Mouse (Mus musculus) neutrophil, adult 5-6 weeks (primary cell): ENCODE results near the gene Zfp827. TPM values are rescaled to one million over a fixed set of nuclear protein-coding genes. Genes with fewer than 3 reads are reported as not detected.
A peak's percentile ranks its signal among the peaks of the same experiment; 100 is the strongest.

ENCODE experiments used
- ATAC-seq: fragments of 151-379, 151-347 bp; 2 replicates; pipeline ENCODE4 v1.8.0; 2017; ENCODE audit warnings: mild to moderate bottlenecking, moderate TSS enrichment; ENCODE audit not compliant: insufficient number of reproducible peaks, poor library complexity, low FRiP score, severe bottlenecking; ENCODE audit errors: extremely low read depth
- total RNA-seq: library from RNA; stranded (forward); fragments of 200-1000 nt; gene quantifications from 2 replicates; pipeline ENCODE4 v1.2.3, GENCODE M21; 2017

Gene Zfp827
- total RNA-seq, 1 experiment from 2014 or later, result 4.1 TPM

DNA sequence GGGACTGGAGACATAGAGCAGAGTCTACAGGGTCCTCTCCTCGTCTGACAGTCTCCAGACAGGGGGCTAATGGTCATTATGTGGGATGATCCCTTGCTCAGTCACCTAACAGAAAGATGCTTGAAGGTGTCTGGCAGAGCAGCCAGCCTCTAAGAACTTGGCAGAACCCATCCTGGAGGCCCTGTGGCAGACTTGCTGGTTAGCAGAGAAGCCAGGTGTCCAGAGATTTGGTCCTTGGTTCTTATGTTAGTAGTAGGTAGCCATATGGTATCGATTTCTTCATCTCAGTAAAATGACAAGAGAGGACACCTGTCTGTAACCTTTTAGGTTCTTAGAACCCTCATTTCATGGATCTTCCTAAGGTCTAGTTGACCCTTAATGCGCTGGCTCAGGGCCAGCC is 28.9 kb downstream of the Zfp827 start:
- ATAC-seq, result no peak

- 0 out of 2 replicates have a peak, but pooled peaks have one; percentile 21 for ATAC-seq
Measured at GRCm38 (mm10) chr8:79059361-79059760, 31.1 kb downstream of the Zfp827 start.

DNA sequence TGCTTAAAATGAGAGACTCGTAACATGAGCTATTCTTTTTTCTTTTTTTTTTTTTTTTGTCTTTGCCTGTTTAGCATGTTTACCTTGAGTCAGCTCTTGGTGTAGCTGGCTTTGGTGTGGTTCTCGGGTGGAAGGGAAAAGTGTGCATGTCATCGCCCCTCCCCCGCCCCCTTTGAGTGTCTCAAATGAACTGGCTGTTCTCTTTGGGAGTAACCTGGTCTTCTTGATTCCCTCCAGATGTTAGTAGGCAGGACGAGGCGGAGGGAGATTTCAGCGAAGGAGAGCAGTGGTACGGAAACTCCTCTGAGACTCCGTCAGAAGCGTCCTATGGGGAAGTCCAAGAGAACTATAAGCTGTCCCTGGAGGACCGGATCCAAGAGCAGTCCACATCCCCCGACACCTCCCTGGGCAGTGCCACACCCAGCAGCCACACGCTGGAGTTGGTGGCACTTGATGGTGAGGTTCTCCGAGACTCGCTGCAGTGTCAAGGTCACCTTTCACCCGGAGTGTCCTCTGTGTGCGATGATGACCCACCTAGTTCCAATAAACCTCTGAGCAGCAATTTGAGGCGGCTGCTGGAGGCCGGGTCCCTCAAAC is 31.9 kb downstream of the Zfp827 start:
- no peak for ATAC-seq

GRCm38 (mm10) chr8:79065924-79066323 is 37.7 kb downstream of the Zfp827 start:
- ATAC-seq, result no peak

DNA sequence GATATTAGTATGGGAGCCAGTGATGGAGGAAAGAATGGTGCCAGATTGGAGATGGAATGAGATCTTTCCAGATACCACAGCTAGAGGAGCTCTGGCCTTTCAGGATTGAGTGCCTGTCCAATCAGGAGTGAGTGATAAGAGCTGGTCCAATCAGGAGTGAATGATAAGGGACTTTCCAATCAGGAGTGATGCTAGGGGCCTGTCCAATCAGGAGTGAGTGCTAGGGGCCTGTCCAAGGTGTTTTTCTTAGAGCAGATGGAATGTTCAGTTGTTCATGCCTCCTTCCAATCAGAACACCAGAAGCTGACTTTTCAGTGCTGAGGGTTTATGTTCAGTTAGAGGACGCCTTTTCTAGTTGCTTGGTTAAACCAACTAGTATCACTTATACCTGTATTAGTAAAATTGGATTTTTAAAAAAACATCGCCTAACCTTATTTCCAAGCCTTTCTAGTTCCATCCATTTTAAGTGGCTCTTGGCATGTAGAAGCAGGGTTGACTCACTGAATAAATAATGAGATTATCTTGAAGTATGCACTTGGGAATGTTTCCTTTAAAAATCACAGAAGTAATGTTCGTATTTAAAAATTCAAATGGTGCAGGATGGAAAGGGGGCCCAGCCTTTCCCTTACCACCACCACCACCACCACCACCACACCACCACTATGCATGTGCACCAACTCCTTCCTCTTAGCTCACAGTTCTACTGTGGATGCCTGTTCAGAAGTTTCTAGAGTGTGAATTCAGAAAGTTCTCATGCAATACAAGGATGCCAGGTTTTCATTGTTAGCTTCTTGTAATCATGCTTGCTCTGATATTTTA is 39.8 kb downstream of the Zfp827 start:
- no peak for ATAC-seq

GRCm38 (mm10) chr8:79073311-79073710 is 45.1 kb downstream of the Zfp827 start:
- ATAC-seq, result no peak

GRCm38 (mm10) chr8:79074986-79075385 is 46.7 kb downstream of the Zfp827 start:
- no peak for ATAC-seq

GRCm38 (mm10) chr8:79077256-79077655 is 49.0 kb downstream of the Zfp827 start:
- no peak for ATAC-seq

DNA sequence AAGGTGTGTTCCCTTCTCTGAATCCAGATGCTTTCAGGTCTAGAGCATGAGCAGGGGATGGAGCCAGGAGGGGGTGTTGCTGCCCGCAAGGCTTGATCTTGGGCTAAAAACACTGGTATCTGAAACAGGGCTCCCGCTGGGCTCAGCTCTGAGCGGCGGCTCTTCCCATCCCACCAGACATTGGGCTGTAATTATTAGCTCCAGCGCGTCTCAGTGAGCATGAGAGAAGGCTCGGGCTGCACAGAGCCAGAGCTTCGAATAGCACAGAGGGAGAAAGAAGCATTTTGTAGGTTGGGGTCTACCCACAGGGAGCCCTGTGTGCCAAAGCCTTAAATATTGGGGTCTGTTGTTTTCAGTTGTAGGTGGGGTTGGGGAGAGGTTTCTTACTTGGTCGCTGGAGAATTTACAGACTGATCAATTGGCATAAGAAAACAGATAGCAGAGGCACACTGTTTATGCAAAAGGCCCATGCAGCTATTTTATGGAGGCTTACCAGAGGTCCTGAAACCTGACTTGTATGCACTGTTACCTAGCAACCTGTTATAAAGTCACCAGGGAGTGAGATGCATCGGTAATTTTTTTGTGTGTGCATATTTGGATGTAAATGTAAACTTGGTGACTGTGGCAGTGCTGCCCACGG is 50.4 kb downstream of the Zfp827 start:
- no peak for ATAC-seq

GRCm38 (mm10) chr8:79079196-79079561 is 50.9 kb downstream of the Zfp827 start:
- ATAC-seq, result no peak

- ATAC-seq, result no peak
Measured at GRCm38 (mm10) chr8:79080096-79080739, 52.0 kb downstream of the Zfp827 start.

DNA sequence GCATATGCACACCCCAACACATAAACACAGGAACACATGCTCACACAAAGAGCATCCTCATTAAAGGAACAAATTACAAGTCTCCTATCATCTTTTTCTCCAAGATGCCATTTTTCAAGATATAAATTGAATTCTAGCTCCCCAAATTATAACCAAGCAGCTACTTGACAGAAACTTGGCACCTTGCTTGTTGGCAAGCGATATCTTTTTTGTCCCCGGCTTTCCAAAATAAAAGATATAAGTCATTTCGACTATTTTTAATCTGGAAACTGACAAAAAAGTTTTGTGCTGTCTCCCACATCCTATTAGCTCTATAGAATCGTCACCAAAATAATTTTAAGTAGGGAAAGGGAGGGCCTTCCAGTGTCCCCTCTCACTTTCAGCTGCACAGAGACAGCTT is 53.1 kb downstream of the Zfp827 start:
- ATAC-seq, result no peak

GRCm38 (mm10) chr8:79081955-79082354 is 53.7 kb downstream of the Zfp827 start:
- no peak for ATAC-seq

DNA sequence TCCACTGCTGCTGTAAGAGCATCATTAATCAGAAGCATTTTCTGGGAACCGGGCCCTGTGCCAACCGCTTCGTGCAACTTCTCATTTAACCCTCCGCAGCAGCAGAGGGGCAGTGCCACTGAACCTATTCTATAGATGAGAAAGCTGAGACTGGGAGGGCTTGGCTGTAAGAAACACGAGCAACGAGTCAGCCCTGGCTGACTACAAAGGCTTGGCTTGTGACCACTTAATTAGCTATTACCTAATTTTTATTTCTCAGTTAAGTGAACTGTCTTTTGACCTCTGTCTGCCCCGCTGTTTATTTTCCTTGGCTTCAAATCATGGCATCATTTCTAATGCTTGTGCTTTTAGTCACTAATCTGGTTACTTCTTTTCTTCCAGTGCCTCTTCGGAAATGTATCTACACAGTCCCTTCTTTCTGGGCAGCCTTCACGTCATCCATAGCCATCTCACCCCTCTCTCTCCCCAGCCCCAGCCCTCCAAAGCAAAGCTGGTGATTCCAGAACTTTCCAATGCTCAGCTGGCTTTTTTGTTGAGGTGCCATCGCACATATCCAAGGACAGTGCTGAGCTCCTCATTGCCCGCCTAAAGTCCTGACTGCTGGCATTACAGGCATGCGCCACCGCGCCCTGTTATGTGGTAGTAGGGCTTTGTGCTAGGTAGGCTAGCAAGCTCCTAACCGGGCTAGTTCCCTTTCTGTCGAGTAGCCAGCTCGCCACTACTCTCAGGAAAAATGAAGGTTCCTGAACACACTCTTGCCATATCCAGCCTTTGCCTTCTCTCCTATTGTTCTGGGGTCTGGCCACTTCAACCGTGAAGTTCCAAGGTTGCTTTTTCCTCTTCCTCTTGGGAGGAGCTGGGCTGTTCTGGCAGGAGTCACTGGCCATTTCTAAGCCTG is 55.5 kb downstream of the Zfp827 start:
- ATAC-seq, result no peak

DNA sequence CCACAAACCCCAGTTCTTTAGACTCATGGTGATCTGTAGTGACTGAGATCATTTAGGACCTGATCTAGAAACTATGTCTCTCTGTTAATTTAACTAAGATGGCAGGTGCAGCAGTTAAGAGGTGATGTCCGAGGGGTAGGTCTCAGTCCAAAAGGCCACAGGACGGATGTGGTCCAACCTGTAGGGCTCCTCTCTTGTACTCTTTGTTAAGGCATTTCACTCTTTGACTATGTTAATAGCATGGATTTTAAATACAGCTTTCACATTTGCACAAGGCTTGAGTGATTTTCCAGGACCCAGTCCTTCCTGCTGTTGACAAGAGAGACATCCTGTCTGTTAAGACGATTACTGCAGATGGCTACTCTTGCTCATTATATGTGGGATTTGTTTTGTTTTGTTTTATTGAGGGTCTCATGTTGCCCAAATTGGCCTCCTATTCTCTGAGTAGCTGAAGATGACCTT is 56.2 kb downstream of the Zfp827 start:
- no peak for ATAC-seq

DNA sequence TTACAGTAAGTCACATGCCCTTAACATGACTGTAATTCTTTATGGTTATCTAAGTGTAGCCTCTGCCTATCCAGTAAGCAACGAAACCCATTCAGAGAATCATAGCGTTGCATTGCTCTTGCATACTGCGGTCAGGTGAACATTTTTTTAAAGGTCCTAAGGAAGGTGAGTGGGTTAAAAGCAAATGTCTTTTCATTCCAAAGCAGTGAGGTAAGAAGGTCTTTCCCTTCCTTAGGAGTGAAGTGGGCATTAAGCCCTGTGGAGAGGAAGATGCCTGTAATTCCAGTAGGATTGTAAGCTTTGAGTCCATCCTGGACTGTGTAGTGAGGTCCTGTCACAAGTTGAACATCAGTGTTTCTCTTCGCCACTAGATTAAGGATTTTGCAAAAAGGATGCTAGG is 66.2 kb downstream of the Zfp827 start:
- ATAC-seq, result no peak

- ATAC-seq, result no peak
Measured at GRCm38 (mm10) chr8:79095162-79095561, 66.9 kb downstream of the Zfp827 start.

- no peak for ATAC-seq
Measured at GRCm38 (mm10) chr8:79096970-79097369, 68.7 kb downstream of the Zfp827 start.

GRCm38 (mm10) chr8:79102707-79103106 is 74.5 kb downstream of the Zfp827 start:
- ATAC-seq, result no peak
